Mouse (Mus musculus): Measurements from ENCODE around the gene 4930407I10Rik.
A peak's percentile ranks its signal among the peaks of the same experiment; 100 is the strongest.

4930407I10Rik gene

GRCm38 (mm10) chr15:82052544-82052943 lies 6.4 kb upstream of the 4930407I10Rik start:
- no peak for DNase-seq (ENCODE audit: low spot score)

- DNase-seq (ENCODE audit: low spot score) = no peak
These were observed 5.0 kb downstream of the 4930407I10Rik start for GRCm38 (mm10) chr15:82063909-82064308.

DNA sequence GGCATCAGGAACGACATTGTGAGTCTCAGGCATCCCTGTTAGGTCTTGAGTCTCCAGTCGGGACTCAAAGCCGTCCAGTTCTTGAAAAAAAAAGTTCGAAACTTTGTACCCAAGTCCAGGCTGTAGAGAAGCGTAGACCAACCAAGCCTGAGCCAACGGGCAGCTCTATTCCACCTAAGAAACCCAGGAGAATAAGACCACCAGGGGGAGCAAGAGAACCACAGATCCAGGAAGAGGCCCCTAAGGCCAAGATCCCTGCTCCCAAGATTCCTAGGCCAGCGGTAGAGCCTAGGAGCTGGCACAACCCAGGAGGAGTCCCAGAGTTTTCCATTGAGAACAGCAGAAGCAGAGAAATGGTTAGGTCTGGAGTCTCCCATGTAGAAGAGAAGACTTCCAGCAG lies 6.6 kb downstream of the 4930407I10Rik start:
- peak; percentile 84 for DNase-seq (ENCODE audit: low spot score)

- DNase-seq (ENCODE audit: low spot score) = no peak
These were observed 10.9 kb downstream of the 4930407I10Rik start, which contains the start of gene Mei1 for GRCm38 (mm10) chr15:82069898-82070297. Mei1 (plus strand) TSS chr15:82069996.

DNA sequence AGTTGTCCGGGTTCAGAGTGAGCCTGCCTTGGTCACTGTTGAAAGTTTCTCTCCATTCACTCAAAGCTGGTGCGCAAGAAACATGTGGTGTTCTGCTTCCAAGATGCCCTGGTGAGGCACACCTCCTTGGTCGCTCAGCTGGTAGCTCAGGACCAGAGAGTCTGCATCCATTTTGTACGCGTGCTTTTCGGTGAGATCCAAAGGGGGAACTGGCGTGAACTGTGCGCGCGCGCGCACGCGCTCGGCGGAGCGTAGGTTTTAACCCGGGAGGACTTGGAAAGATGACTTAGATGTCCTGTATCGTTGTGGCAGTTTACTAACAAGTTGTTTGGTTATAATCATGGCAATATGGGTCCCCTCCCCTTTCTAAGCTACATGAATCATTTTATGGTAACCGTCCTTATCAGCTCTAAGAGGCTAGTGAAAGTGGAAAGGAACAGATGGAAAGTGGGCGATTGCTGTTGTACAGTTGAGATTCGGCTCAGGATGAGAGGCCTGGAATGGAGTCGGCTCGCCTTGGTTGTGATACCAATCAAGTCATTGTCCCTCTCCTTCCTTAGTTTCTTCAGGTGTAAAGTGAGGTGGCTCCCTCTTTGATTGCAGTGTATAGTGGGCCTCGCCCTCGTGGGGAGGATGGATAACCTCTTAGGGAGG lies 13.0 kb downstream of the 4930407I10Rik start:
- no peak for DNase-seq (ENCODE audit: low spot score)

DNA sequence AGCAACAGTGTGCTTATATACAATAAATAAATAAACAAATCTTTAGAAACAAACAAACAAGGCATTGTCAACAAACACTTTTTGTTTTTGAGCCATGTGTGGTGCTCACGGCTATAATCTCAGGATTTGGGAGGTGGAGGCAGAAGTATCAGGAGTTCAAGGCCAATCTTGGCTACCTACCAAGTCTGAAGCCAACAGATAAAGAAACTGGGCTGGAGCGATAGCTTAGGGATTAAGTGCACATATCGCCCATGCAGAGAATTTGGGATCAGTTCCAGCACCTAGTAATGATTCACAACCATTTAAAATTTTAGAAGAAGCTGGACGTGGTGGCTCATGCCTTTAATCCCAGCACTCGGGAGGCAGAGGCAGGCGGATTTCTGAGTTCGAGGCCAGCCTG lies 14.5 kb downstream of the 4930407I10Rik start:
- no peak for DNase-seq (ENCODE audit: low spot score)

GRCm38 (mm10) chr15:82079883-82080282 lies 20.9 kb downstream of the 4930407I10Rik start:
- peak; percentile 29 for DNase-seq (ENCODE audit: low spot score)

GRCm38 (mm10) chr15:82081161-82081560 lies 22.2 kb downstream of the 4930407I10Rik start:
- DNase-seq (ENCODE audit: low spot score) = no peak

DNA sequence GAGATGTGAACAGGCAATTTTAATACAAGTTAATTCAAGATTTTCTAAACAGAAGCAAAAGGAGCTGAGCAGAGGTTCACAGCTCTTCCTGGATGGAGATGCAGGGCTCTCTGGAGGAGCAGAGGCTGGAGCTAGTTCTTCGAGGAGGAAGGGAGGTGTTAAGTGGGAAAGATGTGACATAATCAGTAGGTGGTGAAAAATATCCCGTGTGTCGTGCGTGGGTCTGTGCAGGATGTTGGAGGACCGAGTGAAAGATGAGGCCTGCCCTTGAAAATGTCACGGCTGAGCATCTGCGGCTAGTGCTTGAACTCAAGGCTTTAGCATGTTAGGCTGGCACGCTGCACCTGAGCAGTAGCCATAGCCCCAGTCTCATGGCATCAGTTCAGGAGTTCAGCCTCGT lies 26.7 kb downstream of the 4930407I10Rik start:
- DNase-seq (ENCODE audit: low spot score) = no peak

- DNase-seq (ENCODE audit: low spot score) = no peak
These were observed 27.2 kb downstream of the 4930407I10Rik start for GRCm38 (mm10) chr15:82086131-82086530.

DNA sequence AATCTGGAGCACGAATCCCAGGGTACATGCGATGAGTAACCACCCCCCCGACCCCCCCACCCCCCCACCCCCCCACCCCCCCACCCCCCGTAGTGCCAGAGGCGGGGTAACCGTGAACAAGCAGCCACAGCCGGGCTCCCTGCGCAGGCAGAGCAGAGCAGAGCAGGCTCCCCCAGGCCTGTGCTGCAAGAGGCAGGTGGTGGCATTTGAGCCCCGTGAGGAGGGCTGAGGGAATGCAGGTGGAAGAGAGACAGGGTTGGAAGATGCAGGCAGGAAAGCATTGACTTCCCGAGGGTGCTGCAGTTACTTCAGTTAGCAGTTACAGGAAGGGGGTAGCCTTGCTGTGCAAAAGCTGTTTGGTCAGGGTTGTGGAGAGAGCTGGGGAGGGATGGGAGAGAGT lies 28.3 kb downstream of the 4930407I10Rik start:
- DNase-seq (ENCODE audit: low spot score) = no peak

GRCm38 (mm10) chr15:82091061-82091460 lies 32.1 kb downstream of the 4930407I10Rik start:
- DNase-seq (ENCODE audit: low spot score) = no peak

GRCm38 (mm10) chr15:82106953-82107555 lies 48.1 kb downstream of the 4930407I10Rik start:
- peak; percentile 12 for DNase-seq (ENCODE audit: low spot score)
